Mouse (Mus musculus): ENCODE measurements around the gene Agbl4.

GRCm38 (mm10) chr4:111663730-111664129, 1266.3 kb downstream of the Agbl4 start:
- TF ChIP-seq MAFK (IDR thresholded peaks at IDR 0.05; ENCODE audit: insufficient read depth, low read depth, low read length) = peak; percentile 75
- TF ChIP-seq ZNF384 (IDR thresholded peaks at IDR 0.05; ENCODE audit: low read depth, low read length) = no peak
- no peak for TF ChIP-seq CHD2 (IDR thresholded peaks at IDR 0.05; ENCODE audit: low read depth, low read length)

Data from ES-E14 (cell line).